Mouse (Mus musculus): ENCODE data around the gene Lyg1.

Lyg1 gene

GRCm38 (mm10) chr1:37948906-37949305 is 8.7 kb downstream of the Lyg1 start:
- no peak for DNase-seq (ENCODE audit: low spot score)

DNA sequence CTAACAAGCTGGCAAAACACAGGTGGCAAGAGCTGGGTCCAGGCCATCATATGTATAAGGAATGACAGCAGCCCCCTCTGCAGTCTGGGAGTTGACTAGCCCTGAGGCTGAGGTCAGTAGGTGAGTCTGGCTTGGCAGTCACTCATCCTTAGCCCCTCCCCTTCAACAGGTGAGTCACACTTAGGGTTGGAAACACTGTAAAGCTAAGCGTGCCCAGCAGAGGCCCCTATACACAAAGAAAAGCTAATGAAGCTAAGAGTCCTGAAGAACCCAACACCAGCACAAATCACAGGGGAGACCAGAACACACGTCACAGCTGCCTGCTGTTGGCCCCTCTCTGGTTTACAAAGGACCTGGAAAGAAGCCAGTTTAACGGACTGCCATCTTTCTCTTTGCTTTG is 25.8 kb downstream of the Lyg1 start:
- no peak for DNase-seq (ENCODE audit: low spot score)

GRCm38 (mm10) chr1:37925971-37926370 is 31.6 kb downstream of the Lyg1 start:
- DNase-seq (ENCODE audit: low spot score) = no peak

DNA sequence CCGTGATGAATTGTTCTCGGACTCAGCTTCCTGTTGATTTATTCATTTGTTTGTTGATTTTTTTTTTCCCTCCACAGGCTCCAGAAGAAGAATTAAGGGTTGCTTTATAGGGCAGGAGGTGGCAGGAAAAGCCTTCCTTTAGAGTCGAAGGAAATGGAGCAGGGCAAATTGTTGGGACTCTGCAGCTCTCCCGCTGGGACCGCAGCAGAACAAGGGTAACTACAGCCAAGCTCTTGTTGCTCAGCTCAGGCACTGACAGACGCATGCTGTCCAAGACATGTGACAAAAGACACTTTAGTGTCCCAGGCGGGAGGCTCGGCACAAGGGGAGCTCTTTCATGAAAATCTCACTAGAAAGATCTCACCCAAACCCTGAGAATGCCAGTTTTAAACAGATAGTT is 35.0 kb downstream of the Lyg1 start:
- DNase-seq (ENCODE audit: low spot score) = no peak

DNA sequence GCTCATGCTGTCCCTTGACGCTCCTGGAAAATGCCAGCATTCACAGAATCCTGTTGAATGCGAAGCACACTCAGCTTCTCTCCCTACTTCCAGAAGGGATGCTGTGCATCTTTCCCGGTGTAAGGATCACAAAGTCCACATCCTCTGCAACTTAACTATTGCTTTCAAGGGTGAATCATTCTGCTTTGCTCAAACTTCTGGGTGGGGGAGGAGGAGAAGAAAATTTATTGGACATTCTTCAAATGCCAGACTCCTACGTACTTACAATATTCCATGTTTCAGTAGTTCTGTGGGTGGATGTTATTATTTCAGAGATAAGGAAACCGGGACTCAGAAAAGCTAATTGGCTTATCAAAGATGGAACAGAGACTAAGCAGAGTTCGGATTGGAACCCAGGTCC is 39.5 kb downstream of the Lyg1 start:
- DNase-seq (ENCODE audit: low spot score) = no peak

GRCm38 (mm10) chr1:37917666-37918065 is 39.9 kb downstream of the Lyg1 start:
- no peak for DNase-seq (ENCODE audit: low spot score)

- no peak for DNase-seq (ENCODE audit: low spot score)
These were observed 41.2 kb downstream of the Lyg1 start, which contains the start of gene Lyg2 for GRCm38 (mm10) chr1:37916393-37916792. TSS of gene Lyg2 (minus strand) at chr1:37916493.

DNA sequence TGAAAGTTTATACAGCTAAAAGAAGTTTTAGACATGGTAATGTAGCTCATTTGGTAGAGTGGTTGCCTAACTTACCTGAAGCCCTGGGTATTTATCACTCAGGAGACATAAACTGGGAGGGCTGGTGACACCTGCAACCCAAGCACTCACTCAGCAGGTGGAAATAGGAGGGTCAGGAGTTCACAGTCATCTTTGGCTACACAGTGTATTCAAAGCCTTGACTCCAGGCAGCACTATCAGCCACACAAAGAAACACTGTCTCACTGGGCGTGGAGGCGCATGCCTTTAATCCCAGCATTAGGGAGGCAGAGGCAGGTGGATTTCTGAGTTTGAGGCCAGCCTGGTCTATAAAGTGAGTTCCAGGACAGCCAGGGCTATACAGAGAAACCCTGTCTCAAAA is 44.8 kb downstream of the Lyg1 start:
- no peak for DNase-seq (ENCODE audit: low spot score)

DNA sequence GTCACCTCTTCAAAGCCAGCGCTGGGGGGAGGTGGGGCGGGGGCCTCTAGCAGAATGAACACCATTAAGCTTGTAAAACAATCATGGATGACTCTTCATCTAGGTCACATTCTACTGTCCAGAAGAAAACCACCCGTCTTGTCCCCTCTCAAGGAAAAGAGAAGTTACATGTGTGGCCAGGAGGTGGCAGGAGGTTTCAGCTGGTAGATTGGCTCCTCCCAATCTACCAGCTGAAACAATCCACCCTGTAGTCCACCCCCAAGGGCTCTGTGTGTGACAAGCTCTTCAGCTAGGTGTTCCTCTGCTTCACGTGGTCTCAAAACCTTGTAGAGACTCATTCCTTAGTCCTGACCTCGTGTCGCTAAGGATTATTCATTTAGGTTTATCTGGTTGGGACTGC is 54.4 kb downstream of the Lyg1 start:
- no peak for DNase-seq (ENCODE audit: low spot score)

DNA sequence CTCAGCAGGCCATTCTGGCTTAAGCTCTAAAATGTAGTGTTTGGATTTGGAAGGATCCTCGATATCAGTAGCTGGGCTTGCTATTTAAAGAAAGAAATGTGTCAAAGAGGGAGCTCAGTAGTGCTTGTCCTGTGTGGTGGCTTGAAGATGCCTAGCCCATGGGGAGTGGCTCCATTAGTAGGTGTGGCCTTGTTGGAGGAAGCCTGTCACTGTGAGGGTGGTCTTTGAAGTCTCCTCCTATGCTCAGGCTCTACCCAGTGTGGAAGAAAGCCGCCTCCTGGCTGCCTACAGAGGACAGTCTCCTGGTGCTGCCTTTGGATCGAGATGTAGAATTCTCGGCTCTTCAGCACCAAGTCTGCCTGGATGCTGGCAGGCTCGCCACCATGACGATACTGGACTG is 57.3 kb downstream of the Lyg1 start:
- no peak for DNase-seq (ENCODE audit: low spot score)

DNA sequence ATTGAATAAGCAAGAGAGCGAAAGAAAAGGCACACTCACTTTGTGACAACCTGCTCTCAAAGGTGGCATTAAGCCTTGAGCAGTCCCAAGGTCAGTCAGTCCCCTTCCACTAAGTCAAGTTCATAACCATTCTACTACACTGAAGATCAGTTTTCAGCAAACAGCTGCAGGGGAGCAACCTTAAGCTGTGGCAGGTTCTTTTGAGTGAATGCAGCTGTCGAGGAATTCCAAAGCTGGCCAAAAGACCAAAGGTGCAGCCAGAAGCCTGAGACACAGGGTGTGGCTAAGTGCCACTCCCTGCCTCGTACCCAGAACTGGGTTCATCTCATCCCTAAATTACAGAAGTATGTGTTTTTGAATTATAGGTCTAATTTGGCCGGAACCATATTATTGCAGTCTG is 57.7 kb downstream of the Lyg1 start:
- DNase-seq (ENCODE audit: low spot score) = no peak

Measured in ovary, adult 18-20 months (tissue).